Comparison of ENCODE assay signal across 8 mouse cellular contexts in genomic region chr12:3780405-3780891, GRCm38 (mm10). TPM values are rescaled to one million over a fixed set of nuclear protein-coding genes. Genes with fewer than 3 reads are reported as not detected.
DNase-seq lines count a peak whose midpoint lies in the region; ATAC-seq lines count a peak whose summit lies in the region.

No protein-coding gene starts in this region.

- peaks cover 36% of the 10 kb centered on the region for H3K4me1 ChIP-seq in embryonic facial prominence, embryonic 13.5 days
- peaks cover 42 to 51% of the 10 kb centered on the region in 2 experiments for H3K4me1 ChIP-seq in heart, embryonic 14.5 days (ENCODE audit: control insufficient read depth in 2 of 2, insufficient read depth in 2 of 2, low read length in 2 of 2)
- H3K4me1 ChIP-seq in kidney, embryonic 16.5 days (ENCODE audit: insufficient read depth, low read length), result peaks cover 73% of the 10 kb centered on the region
- peaks cover 28% of the 10 kb centered on the region for H3K4me1 ChIP-seq in liver, embryonic 16.5 days (ENCODE audit: control insufficient read depth, low read depth, low read length)

- 0 out of 2 replicates have a peak overlapping the region, but pooled peaks have one; percentile 16 for H3K4me2 ChIP-seq in embryonic facial prominence, embryonic 13.5 days
- H3K4me2 ChIP-seq in heart, embryonic 14.5 days (ENCODE audit: low read length), result peak overlapping the region; percentile 52; the same call in 1 of the 2 replicates
- H3K4me2 ChIP-seq in kidney, embryonic 16.5 days (replicated peaks; ENCODE audit: low read depth, low read length), result no peak overlapping the region
- H3K4me2 ChIP-seq in liver, embryonic 16.5 days (ENCODE audit: low read depth, low read length), result no peak overlapping the region

- no peak overlapping the region for H3K4me3 ChIP-seq in embryonic facial prominence, embryonic 13.5 days
- H3K4me3 ChIP-seq in heart, embryonic 14.5 days (ENCODE audit: control insufficient read depth in 1 of 2, insufficient read depth in 1 of 2, low read depth in 1 of 2, low read length in 2 of 2), result no peak overlapping the region
- H3K4me3 ChIP-seq in kidney, embryonic 16.5 days (ENCODE audit: low read length), result no peak overlapping the region
- no peak overlapping the region for H3K4me3 ChIP-seq in liver, embryonic 16.5 days (ENCODE audit: low read depth, low read length)

- peak overlapping the region; percentile 36; the same call in 1 of the 2 replicates for H3K9ac ChIP-seq in embryonic facial prominence, embryonic 13.5 days
- H3K9ac ChIP-seq in heart, embryonic 14.5 days (ENCODE audit: low read length), result peak overlapping the region; percentile 52
- H3K9ac ChIP-seq in kidney, embryonic 16.5 days (replicated peaks; ENCODE audit: low read length), result peak overlapping the region; percentile 43
- H3K9ac ChIP-seq in liver, embryonic 16.5 days (ENCODE audit: low read depth, low read length), result no peak overlapping the region

- H3K27me3 ChIP-seq in embryonic facial prominence, embryonic 13.5 days, result no peaks in the 10 kb centered on the region
- no peaks in the 10 kb centered on the region for H3K27me3 ChIP-seq in heart, embryonic 14.5 days (ENCODE audit: control insufficient read depth, insufficient read depth, low read length)
- H3K27me3 ChIP-seq in kidney, embryonic 16.5 days (ENCODE audit: insufficient read depth, low read length), result no peaks in the 10 kb centered on the region
- H3K27me3 ChIP-seq in liver, embryonic 16.5 days (ENCODE audit: control insufficient read depth, insufficient read depth, low read depth, low read length), result no peaks in the 10 kb centered on the region

- H3K9me3 ChIP-seq in embryonic facial prominence, embryonic 13.5 days, result no peaks in the 10 kb centered on the region
- H3K9me3 ChIP-seq in heart, embryonic 14.5 days (ENCODE audit: control insufficient read depth, low read length), result no peaks in the 10 kb centered on the region
- H3K9me3 ChIP-seq in kidney, embryonic 16.5 days (ENCODE audit: low read length), result no peaks in the 10 kb centered on the region
- no peaks in the 10 kb centered on the region for H3K9me3 ChIP-seq in liver, embryonic 16.5 days (replicated peaks; ENCODE audit: control insufficient read depth, low read length)

- DNase-seq in frontal cortex, postnatal 10 days (ENCODE audit: low spot score in 2 of 2), result peak; percentile 56 to 68
- no peak for DNase-seq in frontal cortex, postnatal 25 days (ENCODE audit: low spot score in 2 of 2)
- DNase-seq in neural tube, embryonic 10.5 days (ENCODE audit: extremely low spot score, low spot score), result peak; percentile 67
- DNase-seq in testis, postnatal 10 days (ENCODE audit: low spot score), result peak; percentile 71

- WGBS in embryonic facial prominence, embryonic 13.5 days, result 18% methylated on average over 8 of the region's 8 CpGs
- WGBS in heart, embryonic 14.5 days, result 5% methylated on average over 8 of the region's 8 CpGs
- 5% methylated on average over 8 of the region's 8 CpGs for WGBS in kidney, embryonic 16.5 days
- WGBS in liver, embryonic 16.5 days (ENCODE audit: insufficient replicate concordance), result 11% methylated on average over 8 of the region's 8 CpGs

- no peak for ATAC-seq in embryonic facial prominence, embryonic 13.5 days (ENCODE audit: insufficient number of reproducible peaks, insufficient read depth, low FRiP score, low TSS enrichment, low read depth)
- peak; percentile 52; the same call in 1 of the 2 replicates for ATAC-seq in heart, embryonic 14.5 days (ENCODE audit: insufficient number of reproducible peaks, insufficient read depth, low FRiP score, low read depth)
- ATAC-seq in kidney, embryonic 16.5 days (ENCODE audit: low FRiP score, low TSS enrichment), result peak; percentile 55
- peak; percentile 64 for ATAC-seq in liver, embryonic 16.5 days (ENCODE audit: low read depth)

- peak overlapping the region; percentile 84 for H3K27ac ChIP-seq in embryonic facial prominence, embryonic 13.5 days
- H3K27ac ChIP-seq in heart, embryonic 14.5 days (replicated peaks in 1 of 2; ENCODE audit: control insufficient read depth in 1 of 2, insufficient read depth in 1 of 2, low read depth in 2 of 2, low read length in 2 of 2), result peak overlapping the region; percentile 95 to 99
- peak overlapping the region; percentile 97 for H3K27ac ChIP-seq in kidney, embryonic 16.5 days (ENCODE audit: low read length)
- H3K27ac ChIP-seq in liver, embryonic 16.5 days (ENCODE audit: low read length), result peak overlapping the region; percentile 43; the same call in 1 of the 2 replicates

- H3K36me3 ChIP-seq in embryonic facial prominence, embryonic 13.5 days, result peaks cover 10% of the 10 kb centered on the region; the same call in 1 of the 2 replicates
- H3K36me3 ChIP-seq in heart, embryonic 14.5 days (ENCODE audit: control insufficient read depth, insufficient read depth, low read length), result no peaks in the 10 kb centered on the region
- peaks cover 6% of the 10 kb centered on the region; the same call in 1 of the 2 replicates for H3K36me3 ChIP-seq in kidney, embryonic 16.5 days (ENCODE audit: insufficient read depth, low read length)
- no peaks in the 10 kb centered on the region for H3K36me3 ChIP-seq in liver, embryonic 16.5 days (ENCODE audit: control insufficient read depth, insufficient read depth)

RNA-seq across cellular contexts. Expression of gene Dnmt3a, which starts 25.4 kb away (rescaled TPM):
- polyA plus RNA-seq in embryonic facial prominence, embryonic 13.5 days (2015; fragmentation: Nextera tagmentation; extraction: Ambion mirVana), result 168 and 180 TPM in 2 replicates
- 44.8 and 48.7 TPM in 2 replicates for polyA plus RNA-seq in heart, embryonic 14.5 days (2014; fragmentation: Nextera tagmentation; extraction: Ambion mirVana)
- 82.9 and 88.1 TPM in 2 replicates for polyA plus RNA-seq in kidney, embryonic 16.5 days (2015; fragmentation: Nextera tagmentation; extraction: Ambion mirVana)
- polyA plus RNA-seq in liver, embryonic 16.5 days (2015; fragmentation: Nextera tagmentation; extraction: Ambion mirVana), result 16.8 and 18.2 TPM in 2 replicates

Comparison
In these comparisons a context has a peak if more than half of its experiments do, and no peak if none do; other contexts are left out.
1. DNase-seq: peak in frontal cortex, postnatal 10 days (2 of 2), neural tube, embryonic 10.5 days (single experiment) and testis, postnatal 10 days (single experiment); none in frontal cortex, postnatal 25 days (0 of 2).
2. H3K27ac ChIP-seq: peak in every context shown above with its lines; median percentile 97 in heart, embryonic 14.5 days; 97 in kidney, embryonic 16.5 days; 84 in embryonic facial prominence, embryonic 13.5 days; 43 in liver, embryonic 16.5 days.
3. H3K4me2 ChIP-seq: peak in embryonic facial prominence, embryonic 13.5 days (single experiment) and heart, embryonic 14.5 days (single experiment); none in kidney, embryonic 16.5 days (single experiment) and liver, embryonic 16.5 days (single experiment).